Mouse (Mus musculus): Measurements from ENCODE around the gene Nupl1. TPM values are rescaled to one million over a fixed set of nuclear protein-coding genes. Genes with fewer than 3 reads are reported as not detected.

Gene Nupl1
- total and polyA plus RNA-seq, 3 experiments = not detected

- H3K9me3 ChIP-seq (replicated peaks; ENCODE audit: insufficient read depth, low read length) = no peaks in the 10 kb centered on the region
- H3K36me3 ChIP-seq (ENCODE audit: control insufficient read depth in 1 of 2, insufficient read depth in 2 of 2, low read length in 2 of 2) = peaks cover 0 to 8% of the 10 kb centered on the region in 2 experiments; a peak in 2 of 4 replicates
- H3K27me3 ChIP-seq (ENCODE audit: control insufficient read depth in 1 of 2, insufficient read depth in 2 of 2, low read length in 2 of 2) = no peaks in the 10 kb centered on the region; a peak in 3 of 4 replicates
- peaks cover 3 to 14% of the 10 kb centered on the region in 2 experiments for H3K4me1 ChIP-seq (ENCODE audit: control insufficient read depth in 1 of 2, insufficient read depth in 2 of 2, low read length in 2 of 2)
- DNase-seq (ENCODE audit: low read depth, low spot score) = peak; percentile 83
- peak overlapping the region; percentile 54 for H3K9ac ChIP-seq (ENCODE audit: control insufficient read depth, low read depth, low read length, poor library complexity, severe bottlenecking)
- H3K27ac ChIP-seq (ENCODE audit: control insufficient read depth, low read depth, low read length) = peak overlapping the region; percentile 24; the same call in 1 of the 2 replicates
- TF ChIP-seq GATA1 (IDR thresholded peaks at IDR 0.05; ENCODE audit: low read depth, low read length) = peak; percentile 81
- 0 out of 2 replicates have a peak, but pooled peaks have one; percentile 31 for TF ChIP-seq RCOR1 (IDR thresholded peaks at IDR 0.05; ENCODE audit: low read depth, low read length)
- TF ChIP-seq RAD21 (IDR thresholded peaks at IDR 0.05; ENCODE audit: low read depth, low read length) = no peak
- TF ChIP-seq ETS1 (IDR thresholded peaks at IDR 0.05; ENCODE audit: low read depth, low read length) = peak; percentile 46; the same call in 1 of the 2 replicates
- peak; percentile 25; the same call in 1 of the 2 replicates for TF ChIP-seq TAL1 (IDR thresholded peaks at IDR 0.05; ENCODE audit: low read length)
- TF ChIP-seq ZC3H11A (IDR thresholded peaks at IDR 0.05; ENCODE audit: low read depth, low read length) = no peak
- TF ChIP-seq POLR2A (IDR thresholded peaks at IDR 0.05; ENCODE audit: control insufficient read depth in 1 of 2, insufficient read depth in 1 of 2, low read depth in 1 of 2, low read length in 2 of 2, poor library complexity in 1 of 2) = 0 out of 4 replicates have a peak, but pooled peaks of 1 of the 2 experiments have one; percentile 29
- TF ChIP-seq TCF12 (IDR thresholded peaks at IDR 0.05; ENCODE audit: low read depth, low read length) = peak; percentile 70; the same call in 1 of the 2 replicates
- TF ChIP-seq NELFE (IDR thresholded peaks at IDR 0.05; ENCODE audit: low read depth, low read length) = no peak; the same call in 1 of the 2 replicates
- peak; percentile 92; the same call in 1 of the 2 replicates for TF ChIP-seq UBTF (IDR thresholded peaks at IDR 0.05; ENCODE audit: borderline replicate concordance, insufficient read depth, low read depth, low read length)
- TF ChIP-seq TBP (IDR thresholded peaks at IDR 0.05; ENCODE audit: low read depth, low read length) = peak; percentile 49; the same call in 1 of the 2 replicates
- peak; percentile 69 to 70 for TF ChIP-seq EP300 (IDR thresholded peaks at IDR 0.05; ENCODE audit: low read depth in 1 of 2, low read length in 2 of 2)
- H3K4me3 ChIP-seq (ENCODE audit: control insufficient read depth in 1 of 2, insufficient read depth in 1 of 2, low read depth in 2 of 2, low read length in 2 of 2) = peak overlapping the region; percentile 63 to 68
- no peaks in the 10 kb centered on the region; the same call in 1 of the 2 replicates for H3K79me2 ChIP-seq (ENCODE audit: control insufficient read depth, insufficient read depth, low read length, poor library complexity)
Measured at GRCm38 (mm10) chr14:60177614-60178570, 73.3 kb downstream of the Nupl1 start.

GRCm38 (mm10) chr14:60176891-60177613, 74.2 kb downstream of the Nupl1 start:
- Histone ChIP-seq H3K9me3 (replicated peaks; ENCODE audit: insufficient read depth, low read length) (no peaks in the 10 kb centered on the region), H3K36me3 (ENCODE audit: control insufficient read depth in 1 of 2, insufficient read depth in 2 of 2, low read length in 2 of 2) (peaks cover 0 to 8% of the 10 kb centered on the region in 2 experiments; a peak in 2 of 4 replicates), H3K27ac (ENCODE audit: control insufficient read depth, low read depth, low read length) (no peak overlapping the region), H3K4me1 (ENCODE audit: control insufficient read depth in 1 of 2, insufficient read depth in 2 of 2, low read length in 2 of 2) (peaks cover 3 to 14% of the 10 kb centered on the region in 2 experiments), H3K27me3 (ENCODE audit: control insufficient read depth in 1 of 2, insufficient read depth in 2 of 2, low read length in 2 of 2) (no peaks in the 10 kb centered on the region; a peak in 3 of 4 replicates), H3K79me2 (ENCODE audit: control insufficient read depth, insufficient read depth, low read length, poor library complexity) (no peaks in the 10 kb centered on the region; the same call in 1 of the 2 replicates), H3K4me3 (ENCODE audit: control insufficient read depth in 1 of 2, insufficient read depth in 1 of 2, low read depth in 2 of 2, low read length in 2 of 2) (peak overlapping the region; percentile 58 to 63; a peak in 3 of 4 replicates), H3K9ac (ENCODE audit: control insufficient read depth, low read depth, low read length, poor library complexity, severe bottlenecking) (peak overlapping the region; percentile 54)
- no peak for TF ChIP-seq HCFC1 (IDR thresholded peaks at IDR 0.05; ENCODE audit: low read depth, low read length)
- no peak for TF ChIP-seq POLR2AphosphoS5 (IDR thresholded peaks at IDR 0.05; ENCODE audit: borderline replicate concordance, low read depth, low read length)
- TF ChIP-seq ZKSCAN1 (IDR thresholded peaks at IDR 0.05; ENCODE audit: low read depth, low read length) = no peak
- no peak for TF ChIP-seq BHLHE40 (IDR thresholded peaks at IDR 0.05; ENCODE audit: borderline replicate concordance, low read depth, low read length)
- TF ChIP-seq ZMIZ1 (IDR thresholded peaks at IDR 0.05; ENCODE audit: low read depth, low read length) = no peak
- TF ChIP-seq MAFK (IDR thresholded peaks at IDR 0.05; ENCODE audit: borderline replicate concordance, low read depth, low read length) = no peak
- no peak for TF ChIP-seq SIN3A (IDR thresholded peaks at IDR 0.05; ENCODE audit: low read length)
- no peak for TF ChIP-seq CHD2 (IDR thresholded peaks at IDR 0.05; ENCODE audit: low read length)
- TF ChIP-seq GABPA (IDR thresholded peaks at IDR 0.05; ENCODE audit: low read depth, low read length) = no peak
- TF ChIP-seq KAT2A (conservative IDR thresholded peaks at IDR 0.05; ENCODE audit: low read depth, low read length) = no peak
- no peak for DNase-seq (ENCODE audit: low read depth, low spot score)
